Mouse (Mus musculus) right cerebral cortex, postnatal 25 days (tissue): Measurements from ENCODE around the gene Gpr152.
A peak's percentile ranks its signal among the peaks of the same experiment; 100 is the strongest.
"Not testable (repeated sequence)": the region's sequence is repeated elsewhere in the genome, so short reads cannot be mapped to it uniquely, and the experiment has no call there.

Experiments used
- DNase-seq: peaks from one replicate; pipeline ENCODE4 v3.0.0; 2022

The Gpr152 gene

DNA sequence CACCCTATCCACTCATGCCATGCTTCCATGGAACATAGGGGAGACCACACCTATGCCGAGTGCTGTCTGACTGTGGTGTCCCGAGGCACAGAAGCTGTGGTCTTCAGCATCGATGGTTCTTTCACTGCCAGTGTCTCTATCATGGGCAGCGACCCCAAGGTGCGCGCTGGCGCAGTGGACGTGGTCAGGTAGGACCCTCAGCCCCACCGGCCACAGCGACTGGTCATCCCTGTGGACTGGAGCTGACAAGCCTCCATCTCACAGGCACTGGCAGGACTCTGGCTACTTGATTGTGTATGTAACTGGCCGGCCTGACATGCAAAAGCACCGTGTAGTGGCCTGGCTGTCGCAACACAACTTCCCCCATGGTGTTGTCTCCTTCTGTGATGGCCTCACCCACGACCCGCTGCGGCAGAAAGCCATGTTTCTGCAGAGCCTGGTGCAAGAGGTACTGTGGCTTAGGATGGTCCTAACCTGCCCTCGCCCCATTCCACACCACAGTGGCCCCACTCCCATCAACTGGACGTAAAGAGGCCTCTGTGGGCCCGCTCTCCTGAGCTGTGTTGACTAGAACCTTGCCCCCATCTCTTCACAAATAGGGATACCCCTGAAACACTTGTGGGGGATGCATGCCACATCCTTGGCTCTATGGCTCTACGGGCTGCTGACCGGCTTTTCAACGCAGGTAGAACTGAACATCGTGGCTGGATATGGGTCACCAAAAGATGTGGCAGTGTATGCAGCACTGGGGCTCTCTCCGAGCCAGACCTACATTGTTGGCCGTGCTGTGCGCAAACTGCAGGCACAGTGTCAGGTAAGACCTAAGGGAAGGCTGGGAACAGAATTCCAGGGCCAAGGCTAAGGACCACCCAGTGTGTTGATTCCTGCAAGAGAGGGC lies 27.3 kb upstream of the Gpr152 start:
- no peak for DNase-seq

GRCm38 (mm10) chr19:4113186-4113805 lies 26.3 kb upstream of the Gpr152 start:
- DNase-seq: peak; percentile 78

DNA sequence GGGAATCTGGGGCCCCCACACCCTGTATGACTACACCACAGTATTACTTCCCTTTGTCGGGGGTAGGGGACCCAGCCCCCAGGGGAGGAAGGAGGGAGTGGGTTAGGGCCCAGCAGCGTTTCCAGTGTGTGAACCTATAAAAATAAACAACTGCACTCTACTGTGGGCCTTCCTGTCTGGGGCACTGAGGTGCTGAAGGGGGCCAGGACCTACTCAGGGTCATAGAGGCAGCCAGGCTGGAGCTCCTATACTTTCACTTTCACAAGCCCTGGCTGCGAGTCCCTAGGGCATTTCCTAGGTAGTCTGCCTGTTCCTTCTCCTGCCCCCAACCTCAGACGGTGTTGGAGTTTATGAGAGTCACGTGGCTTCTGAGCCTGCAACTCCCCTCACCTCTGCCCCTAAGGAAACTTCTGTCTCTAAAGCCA lies 25.8 kb upstream of the Gpr152 start:
- no peak for DNase-seq

- no peak for DNase-seq
Observed at GRCm38 (mm10) chr19:4114551-4114950, 25.0 kb upstream of the Gpr152 start.

DNA sequence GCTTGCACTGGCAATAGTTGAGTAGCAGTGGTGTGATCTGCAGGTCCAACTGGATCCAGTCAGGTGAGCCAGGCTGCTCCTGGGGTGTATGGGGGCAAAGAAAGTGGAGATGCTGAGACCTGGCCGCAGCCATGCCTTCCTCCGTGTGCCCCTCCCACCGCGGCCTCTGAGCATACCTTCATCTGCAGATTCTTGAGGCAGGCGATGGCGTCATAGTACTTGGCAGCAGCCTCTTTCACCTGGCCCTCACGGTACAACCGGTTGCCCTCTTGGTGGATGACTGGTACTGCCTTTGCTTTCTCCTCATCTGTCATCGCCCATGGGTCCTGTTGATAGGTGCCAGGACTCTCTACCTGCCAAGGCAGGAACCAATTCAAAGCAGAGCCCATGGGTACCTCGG lies 24.4 kb upstream of the Gpr152 start:
- no peak for DNase-seq

GRCm38 (mm10) chr19:4115816-4116215 lies 23.8 kb upstream of the Gpr152 start:
- no peak for DNase-seq

- DNase-seq: no peak
Observed at GRCm38 (mm10) chr19:4117006-4117405, 22.6 kb upstream of the Gpr152 start.

DNA sequence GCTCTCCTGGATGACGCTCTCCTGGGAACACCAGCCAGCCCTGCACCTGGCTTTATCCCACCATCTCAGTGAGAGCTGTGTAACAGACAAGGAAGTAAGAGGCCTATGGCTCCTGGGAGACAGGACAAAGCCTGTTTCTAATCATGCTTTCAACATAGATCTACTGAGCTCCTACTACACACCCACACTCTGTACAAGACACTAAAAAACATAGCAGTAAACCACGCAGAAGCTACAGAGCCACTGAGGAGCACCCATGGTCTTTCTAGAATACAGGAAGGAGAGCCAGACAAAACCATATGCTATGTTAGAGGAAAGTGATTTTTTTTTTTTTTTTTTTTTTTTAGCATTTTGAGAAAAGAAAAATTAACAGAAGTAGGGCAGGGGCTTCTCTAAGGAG lies 21.2 kb upstream of the Gpr152 start:
- DNase-seq: no peak

DNA sequence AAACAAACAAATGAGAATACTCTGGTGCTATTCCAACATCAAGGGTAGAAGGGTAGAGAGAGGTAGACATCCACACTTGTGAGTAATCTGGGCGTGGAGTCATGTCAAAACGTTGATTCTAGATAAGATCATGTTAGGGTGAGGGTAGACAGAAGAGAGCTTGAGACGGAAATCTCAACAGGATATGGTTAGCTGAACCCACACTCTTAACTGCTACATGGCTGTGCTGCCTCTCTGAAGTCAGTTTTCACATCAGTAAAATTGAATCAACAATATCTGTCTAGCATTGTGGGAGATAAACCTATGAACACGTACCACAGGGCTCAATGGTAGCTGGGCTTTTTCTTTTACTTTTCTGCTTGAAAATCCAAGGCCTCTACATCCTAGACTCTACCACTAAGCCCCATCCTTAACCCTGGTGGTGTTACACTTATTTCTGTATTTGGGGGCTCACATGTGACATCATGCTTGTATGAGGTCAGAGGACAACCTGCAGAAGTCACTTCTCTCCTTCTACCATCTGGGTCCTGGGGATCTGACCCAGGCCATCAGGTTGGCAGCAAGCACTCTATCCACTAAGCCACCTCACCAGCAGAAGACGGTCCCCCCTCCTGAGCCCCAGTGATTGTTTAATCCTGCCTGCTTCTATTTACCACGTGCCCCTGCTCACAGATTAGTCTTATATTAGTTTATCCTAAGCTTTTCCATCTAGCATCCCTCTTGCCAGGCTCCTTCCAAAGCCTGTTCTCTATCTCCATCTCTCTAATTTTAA lies 19.7 kb upstream of the Gpr152 start:
- DNase-seq: no peak

DNA sequence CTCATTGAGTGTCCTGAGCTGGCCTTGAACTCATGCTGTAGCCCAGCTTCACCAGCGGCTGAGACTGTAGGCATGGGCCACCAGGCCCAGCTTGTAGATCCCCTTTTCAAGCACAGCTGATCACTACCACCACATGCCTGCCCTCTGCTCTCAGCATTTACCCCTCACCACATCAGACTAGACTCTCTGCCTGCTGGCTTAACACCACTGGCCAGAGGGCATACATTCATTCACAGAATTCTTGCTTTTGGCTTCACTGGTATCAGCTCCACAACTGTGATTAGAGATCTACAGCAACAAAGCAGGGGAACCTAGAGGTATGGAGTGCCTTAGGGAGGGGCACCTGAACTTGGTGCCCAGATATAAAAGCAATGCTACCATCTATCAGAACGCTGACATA lies 19.1 kb upstream of the Gpr152 start:
- no peak for DNase-seq

GRCm38 (mm10) chr19:4121097-4121805 lies 18.3 kb upstream of the Gpr152 start:
- peak; percentile 97 for DNase-seq

GRCm38 (mm10) chr19:4121896-4122295 lies 17.7 kb upstream of the Gpr152 start:
- DNase-seq: not testable (repeated sequence)

- DNase-seq: no peak
Observed at GRCm38 (mm10) chr19:4122411-4123370, 16.9 kb upstream of the Gpr152 start.

DNA sequence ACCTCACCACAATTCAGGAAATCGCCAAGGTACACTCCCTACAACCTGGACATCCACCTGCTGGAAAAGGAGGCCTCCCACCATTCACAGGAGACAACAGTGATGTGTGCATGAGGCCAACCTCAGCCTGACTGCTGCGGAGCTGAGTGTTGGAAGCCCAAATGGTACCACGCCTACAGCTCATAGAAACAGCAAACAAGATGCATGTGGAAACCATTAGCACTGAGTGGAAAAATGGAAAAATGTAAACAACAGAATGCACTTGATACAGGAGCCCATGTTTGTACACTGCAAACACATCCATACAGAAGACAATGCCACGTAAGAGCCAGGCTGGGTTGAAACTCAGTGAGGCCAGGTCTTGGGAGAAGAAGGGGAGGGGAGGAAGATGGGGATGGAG lies 15.2 kb upstream of the Gpr152 start:
- DNase-seq: no peak

GRCm38 (mm10) chr19:4125268-4125667 lies 14.3 kb upstream of the Gpr152 start:
- peak; percentile 37 for DNase-seq

- DNase-seq: peak; percentile 98
Observed at GRCm38 (mm10) chr19:4125741-4126696, 13.6 kb upstream of the Gpr152 start, which contains the start of gene Aip. Gene Aip (minus strand): TSS chr19:4125858.

- peak; percentile 32 for DNase-seq
Observed at GRCm38 (mm10) chr19:4126759-4127495, 12.7 kb upstream of the Gpr152 start.

DNA sequence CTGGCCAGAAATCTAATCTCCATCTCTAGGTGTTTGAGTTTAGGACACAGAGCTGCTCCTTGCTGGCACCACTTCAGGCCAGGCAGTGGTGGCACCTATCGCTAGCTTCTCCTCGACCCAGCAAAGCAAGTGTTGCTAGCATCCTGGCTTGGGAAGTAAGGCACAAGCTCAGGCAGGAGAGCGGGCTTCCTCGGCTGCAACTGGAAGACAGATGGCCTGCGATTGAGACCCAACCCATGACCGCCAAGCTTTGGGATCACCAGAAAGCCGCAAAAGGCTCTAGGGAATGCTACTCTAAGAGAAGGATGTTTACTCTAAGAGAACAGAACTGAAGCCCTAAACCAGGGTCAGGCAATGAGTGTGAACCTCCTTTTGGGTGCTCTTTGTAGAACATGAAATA lies 10.1 kb upstream of the Gpr152 start:
- DNase-seq: no peak

DNA sequence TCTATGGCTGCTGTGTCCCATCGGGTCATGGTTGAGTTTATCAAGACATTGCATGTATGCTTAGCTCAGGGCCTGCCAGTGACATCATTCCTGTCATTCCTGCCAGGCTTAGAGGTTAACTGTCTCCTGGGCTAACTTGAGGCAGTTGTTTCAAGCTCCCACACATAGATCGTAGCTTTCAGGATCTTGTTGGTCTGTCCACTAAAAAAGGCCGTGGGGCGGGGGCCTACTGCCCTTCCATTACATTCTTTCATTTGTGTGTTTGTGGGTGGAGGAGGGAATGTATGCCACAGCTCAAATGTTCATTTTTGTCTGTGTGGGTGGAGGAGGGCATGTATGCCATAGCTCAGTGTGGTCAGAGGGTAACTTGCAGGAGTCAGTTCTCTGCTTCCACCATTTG lies 9.5 kb upstream of the Gpr152 start:
- DNase-seq: no peak

GRCm38 (mm10) chr19:4131075-4131474 lies 8.5 kb upstream of the Gpr152 start:
- no peak for DNase-seq
